Mouse (Mus musculus) ES-E14 (cell line): ENCODE data around the gene Sptlc2. TPM values are rescaled to one million over a fixed set of nuclear protein-coding genes. Genes with fewer than 3 reads are reported as not detected.
"Not testable (repeated sequence)": the region's sequence is repeated elsewhere in the genome, so short reads cannot be mapped to it uniquely, and the experiment has no call there.

Source experiments
- DNase-seq: peaks from one replicate; pipeline ENCODE4 v3.0.0-alpha.2; 2013; ENCODE audit warnings: low read depth, low spot score
- H3K27ac ChIP-seq: 2 replicates; pipeline ENCODE4 v1.5.1; 2012; ENCODE audit warnings: low read depth, mild to moderate bottlenecking, low read length, moderate library complexity, mixed read lengths; ENCODE audit not compliant: poor library complexity, insufficient read depth, severe bottlenecking
- H3K36me3 ChIP-seq: 2 replicates; pipeline ENCODE4 v1.6.1; 2012; ENCODE audit warnings: mild to moderate bottlenecking, low read length, moderate library complexity, mixed read lengths; ENCODE audit not compliant: control insufficient read depth, poor library complexity, insufficient read depth, severe bottlenecking
- H3K4me1 ChIP-seq, 2 experiments: fragments of 150-350 bp in 1 of 2; sonication (generic) in 1 of 2; 2 replicates each; pipeline ENCODE4 v1.6.1; 2012; ENCODE audit warnings: low read length in 2 of 2, mild to moderate bottlenecking in 1 of 2, mixed read lengths in 1 of 2; ENCODE audit not compliant: control insufficient read depth in 2 of 2, insufficient read depth in 2 of 2, poor library complexity in 1 of 2
- H3K4me3 ChIP-seq, 2 experiments: fragments of 150-350 bp in 1 of 2; sonication (generic) in 1 of 2; 2 replicates each; pipeline ENCODE4 v1.5.1; 2012; ENCODE audit warnings: low read length in 2 of 2, low read depth in 1 of 2, mild to moderate bottlenecking in 1 of 2, mixed read lengths in 1 of 2; ENCODE audit not compliant: insufficient read depth in 1 of 2, poor library complexity in 1 of 2, severe bottlenecking in 1 of 2
- H3K9ac ChIP-seq: 2 replicates; pipeline ENCODE4 v1.6.1; 2012; ENCODE audit warnings: low read depth, mild to moderate bottlenecking, low read length, mixed read lengths; ENCODE audit not compliant: poor library complexity, insufficient read depth, severe bottlenecking
- H3K9me3 ChIP-seq: fragments of 150-350 bp; sonication (generic); 2 replicates; pipeline ENCODE4 v1.6.1; 2012; ENCODE audit warnings: low read depth, mild to moderate bottlenecking, low read length; ENCODE audit not compliant: control insufficient read depth, insufficient read depth
- CHD2 ChIP-seq: IDR thresholded peaks from 2 replicates; pipeline ENCODE4 v1.6.1; 2014; ENCODE audit warnings: mild to moderate bottlenecking, low read depth, low read length, inconsistent platforms
- HCFC1 ChIP-seq: IDR thresholded peaks from 2 replicates; pipeline ENCODE4 v1.6.1; 2012; ENCODE audit warnings: low read length, inconsistent platforms, borderline replicate concordance; ENCODE audit not compliant: insufficient read depth
- MAFK ChIP-seq: IDR thresholded peaks from 2 replicates; pipeline ENCODE4 v1.6.1; 2014; ENCODE audit warnings: mild to moderate bottlenecking, low read depth, low read length, inconsistent platforms; ENCODE audit not compliant: insufficient read depth
- ZC3H11A ChIP-seq: IDR thresholded peaks from 2 replicates; pipeline ENCODE4 v1.6.1; 2012; ENCODE audit warnings: low read depth, mild to moderate bottlenecking, inconsistent platforms, low read length, borderline replicate concordance
- ZNF384 ChIP-seq: IDR thresholded peaks from 2 replicates; pipeline ENCODE4 v1.6.1; 2012; ENCODE audit warnings: low read depth, low read length, inconsistent platforms
- in situ Hi-C, 2 experiments: fragments of 600-800 bp; cut with MboI; formaldehyde crosslinking; loops; one replicate each; pipeline ENCODE4 v1.15.1; 2025; ENCODE audit warnings: low sequenced_read_pairs in 2 of 2, inconsistent platforms in 1 of 2; ENCODE audit not compliant: unreplicated experiment in 2 of 2
- total RNA-seq: library from RNA; depleted of rRNA; stranded (reverse); fragments of 300-350 nt; gene quantifications from 2 replicates; pipeline ENCODE4 v1.2.3, GENCODE M21; 2012

The Sptlc2 gene
- total RNA-seq, 1 experiment: 182 TPM

DNA sequence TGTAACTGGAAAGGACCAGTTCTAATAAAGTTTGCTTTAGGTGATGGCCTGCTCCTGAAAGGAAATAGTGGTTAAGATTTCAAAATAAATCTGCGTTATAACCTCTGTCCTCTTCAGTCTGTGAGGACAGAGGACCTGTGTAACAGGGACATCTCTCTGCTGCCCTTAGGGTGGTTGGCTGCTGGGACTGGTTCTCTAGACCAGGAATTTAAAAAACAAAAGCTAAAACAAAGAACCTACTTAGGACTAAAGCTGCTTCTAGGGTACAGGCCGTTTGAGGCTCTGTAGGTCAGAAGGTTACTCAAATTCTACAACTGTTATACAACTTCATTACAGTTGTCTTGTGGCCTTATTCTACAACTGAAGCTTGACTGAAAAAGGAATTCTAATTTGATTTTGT is 75.1 kb downstream of the Sptlc2 start:
- DNase-seq: no peak
- no peak overlapping the region for H3K4me3 ChIP-seq
- no peak overlapping the region for H3K9ac ChIP-seq
- H3K27ac ChIP-seq: peak overlapping the region; percentile 59; the same call in 1 of the 2 replicates
- H3K36me3 ChIP-seq: peaks cover 13% of the 10 kb centered on the region; the same call in 1 of the 2 replicates
- H3K4me1 ChIP-seq: peaks cover 16 to 21% of the 10 kb centered on the region in 2 experiments
- TF ChIP-seq ZC3H11A (no peak), CHD2 (peak; percentile 16; the same call in 1 of the 2 replicates), HCFC1 (no peak), MAFK (no peak), ZNF384 (no peak)
- in situ Hi-C loops: no loop called here
- no peaks in the 10 kb centered on the region for H3K9me3 ChIP-seq

DNA sequence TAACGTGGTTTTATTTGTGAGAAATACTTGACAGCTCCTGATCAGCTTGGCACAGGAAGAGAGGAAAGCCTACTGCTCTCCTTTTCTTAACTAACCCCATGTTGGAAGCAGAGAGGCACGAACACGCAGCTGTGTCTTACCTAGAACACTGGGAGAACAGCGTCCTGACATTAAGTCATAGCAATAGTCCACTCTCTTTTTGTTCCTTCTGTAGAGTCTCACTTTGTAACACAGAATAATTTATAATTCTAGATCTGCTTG is 81.6 kb downstream of the Sptlc2 start:
- in situ Hi-C loops, DNase-seq, H3K9ac ChIP-seq, H3K36me3 ChIP-seq, H3K4me3 ChIP-seq, H3K9me3 ChIP-seq, H3K4me1 ChIP-seq, H3K27ac ChIP-seq: not testable (repeated sequence)

DNA sequence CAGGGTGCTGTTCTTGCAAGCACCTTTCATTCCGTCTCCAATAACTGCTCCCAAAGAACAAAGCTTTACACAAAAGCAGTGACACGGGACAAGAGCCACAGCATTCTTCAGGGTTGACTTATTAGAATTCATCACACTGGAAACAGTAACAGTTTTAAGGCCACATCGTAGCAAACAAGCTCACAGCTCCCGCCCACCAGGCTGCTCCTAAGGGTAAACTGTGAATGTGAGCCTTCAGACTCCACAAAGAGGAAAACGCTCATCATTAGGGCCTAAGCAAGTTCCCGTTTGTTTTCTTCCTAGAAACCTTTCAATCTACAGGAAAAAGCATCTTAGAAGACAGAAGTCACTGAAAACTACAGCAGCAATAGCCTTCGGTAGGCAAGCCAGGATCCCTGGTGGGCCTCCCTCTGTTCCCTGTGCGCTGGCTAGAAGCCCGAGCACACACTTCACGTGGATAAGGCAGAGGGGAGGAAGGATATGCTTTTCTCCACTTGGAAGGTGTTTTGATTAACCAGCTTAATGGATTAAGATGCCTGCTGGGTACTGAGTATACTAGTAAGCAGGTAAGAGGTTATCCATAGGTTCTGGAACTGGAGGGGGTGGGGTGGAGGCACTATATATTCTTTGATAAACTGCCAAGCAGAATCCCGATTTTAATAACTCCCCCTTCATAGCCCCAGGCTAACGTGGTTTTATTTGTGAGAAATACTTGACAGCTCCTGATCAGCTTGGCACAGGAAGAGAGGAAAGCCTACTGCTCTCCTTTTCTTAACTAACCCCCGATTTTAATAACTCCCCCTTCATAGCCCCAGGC is 82.2 kb downstream of the Sptlc2 start:
- TF ChIP-seq HCFC1 (no peak), ZNF384 (no peak), ZC3H11A (no peak)
- Histone ChIP-seq H3K27ac (no peak overlapping the region), H3K4me3 (no peak overlapping the region), H3K9ac (no peak overlapping the region), H3K9me3 (no peaks in the 10 kb centered on the region), H3K36me3 (peaks cover 8% of the 10 kb centered on the region; the same call in 1 of the 2 replicates), H3K4me1 (no peaks in the 10 kb centered on the region)
- DNase-seq: no peak
- in situ Hi-C loops: no loop called here

DNA sequence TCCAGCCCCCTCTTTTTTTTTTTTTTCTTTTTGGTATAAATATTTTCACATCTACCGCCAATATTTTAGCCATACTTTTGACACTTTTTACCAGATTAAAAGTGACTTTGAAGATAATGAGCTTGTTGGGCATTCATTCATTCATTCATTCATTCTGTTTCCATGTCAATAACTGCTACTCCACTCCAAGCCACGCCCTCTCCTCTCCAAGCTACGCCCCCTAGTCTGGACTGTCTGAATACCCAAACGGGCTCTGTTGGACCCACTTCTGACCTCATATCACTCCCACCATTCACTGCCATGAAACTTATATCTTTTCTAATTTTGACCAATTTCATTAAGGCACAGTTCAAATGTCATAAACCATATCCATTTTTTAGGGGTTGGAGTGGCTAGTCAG is 87.0 kb downstream of the Sptlc2 start:
- DNase-seq: no peak
- in situ Hi-C loops: no loop called here
- Histone ChIP-seq H3K27ac (no peak overlapping the region), H3K36me3 (no peaks in the 10 kb centered on the region), H3K9ac (no peak overlapping the region), H3K4me1 (0 out of 4 replicates have a peak, but pooled peaks cover 0 to 3% of the 10 kb centered on the region in 2 experiments), H3K4me3 (no peak overlapping the region), H3K9me3 (no peaks in the 10 kb centered on the region)
- no peak for TF ChIP-seq MAFK
- no peak for TF ChIP-seq HCFC1
- peak; percentile 67; the same call in 1 of the 2 replicates for TF ChIP-seq ZNF384

DNA sequence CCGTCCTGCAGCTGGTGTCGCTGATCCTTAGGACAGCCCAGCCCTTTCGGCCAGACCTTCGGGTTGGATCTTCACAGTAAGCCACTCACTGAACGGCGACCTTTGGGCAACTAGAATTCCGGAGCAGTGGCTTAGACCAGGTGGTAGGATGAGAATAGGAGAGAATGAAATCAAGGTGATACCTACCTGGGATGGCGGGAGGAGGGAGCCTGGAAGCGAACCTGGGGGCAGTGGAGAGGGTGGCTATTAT is 87.8 kb downstream of the Sptlc2 start:
- in situ Hi-C loops: no loop called here
- H3K9me3 ChIP-seq: no peaks in the 10 kb centered on the region
- H3K4me1 ChIP-seq: 0 out of 4 replicates have a peak, but pooled peaks cover 0 to 3% of the 10 kb centered on the region in 2 experiments
- H3K4me3 ChIP-seq: peak overlapping the region; percentile 80 to 98
- peak overlapping the region; percentile 66 for H3K9ac ChIP-seq
- DNase-seq: no peak
- no peaks in the 10 kb centered on the region for H3K36me3 ChIP-seq
- no peak overlapping the region for H3K27ac ChIP-seq
- no peak for TF ChIP-seq HCFC1
- no peak for TF ChIP-seq MAFK
- no peak for TF ChIP-seq ZNF384
- TF ChIP-seq CHD2: no peak
- no peak for TF ChIP-seq ZC3H11A
